Mouse (Mus musculus): ENCODE measurements around the gene Atm.
A peak's percentile ranks its signal among the peaks of the same experiment; 100 is the strongest.

- TF ChIP-seq GABPA (IDR thresholded peaks at IDR 0.05; ENCODE audit: insufficient replicate concordance, low read depth, low read length) (no peak), ETS1 (conservative IDR thresholded peaks at IDR 0.05; ENCODE audit: low read depth, low read length) (no peak), CTCF (conservative IDR thresholded peaks at IDR 0.05 in 1 of 2, IDR thresholded peaks at IDR 0.05 in 1 of 2; ENCODE audit: low read depth in 2 of 2, low read length in 2 of 2) (peak; percentile 34 to 88; a peak in 3 of 4 replicates), MEF2A (IDR thresholded peaks at IDR 0.05; ENCODE audit: borderline replicate concordance, low read depth, low read length) (no peak), POLR2AphosphoS2 (IDR thresholded peaks at IDR 0.05; ENCODE audit: low read depth, low read length) (no peak), POLR2A (IDR thresholded peaks at IDR 0.05; ENCODE audit: low read depth, low read length) (no peak), USF1 (IDR thresholded peaks at IDR 0.05; ENCODE audit: low read depth, low read length) (no peak), HCFC1 (IDR thresholded peaks at IDR 0.05; ENCODE audit: low read depth, low read length) (no peak), CHD1 (IDR thresholded peaks at IDR 0.05; ENCODE audit: low read depth, low read length) (no peak), JUN (IDR thresholded peaks at IDR 0.05; ENCODE audit: insufficient read depth, low read depth, low read length) (no peak), JUND (conservative IDR thresholded peaks at IDR 0.05; ENCODE audit: low read depth, low read length) (no peak), MAZ (IDR thresholded peaks at IDR 0.05; ENCODE audit: low read depth, low read length) (peak; percentile 44; the same call in 1 of the 2 replicates)
Observed at GRCm38 (mm10) chr9:53398388-53398700, 138.2 kb downstream of the Atm start.

All from CH12.LX (cell line).